Mouse (Mus musculus) cortical plate, adult 2 months (tissue): ENCODE results near the gene Gdf7. TPM values are rescaled to one million over a fixed set of nuclear protein-coding genes. Genes with fewer than 3 reads are reported as not detected.
A peak's percentile ranks its signal among the peaks of the same experiment; 100 is the strongest.

Experiments
- H3K27ac ChIP-seq: fragments of 200-500 bp; 2 replicates; pipeline ENCODE4 v1.5.1; 2012; ENCODE audit warnings: low read length, control low read depth, inconsistent platforms; ENCODE audit not compliant: insufficient read depth
- H3K4me1 ChIP-seq: fragments of 200-500 bp; 2 replicates; pipeline ENCODE4 v1.6.1; 2011; ENCODE audit warnings: low read length; ENCODE audit not compliant: control insufficient read depth, insufficient read depth
- H3K4me3 ChIP-seq: fragments of 200-500 bp; 2 replicates; pipeline ENCODE4 v1.5.1; 2011; ENCODE audit warnings: mild to moderate bottlenecking, low read length, control low read depth; ENCODE audit not compliant: insufficient read depth
- CTCF ChIP-seq: fragments of 200-500 bp; IDR thresholded peaks from 2 replicates; pipeline ENCODE4 v1.5.1; 2011; ENCODE audit warnings: mild to moderate bottlenecking, control low read depth, low read length; ENCODE audit not compliant: insufficient read depth; ENCODE audit errors: extremely low read depth
- POLR2A ChIP-seq: fragments of 200-500 bp; IDR thresholded peaks from 2 replicates; pipeline ENCODE4 v1.6.1; 2011; ENCODE audit warnings: mild to moderate bottlenecking, low read length, control low read depth; ENCODE audit not compliant: insufficient read depth; ENCODE audit errors: extremely low read depth
- polyA plus RNA-seq: library from polyadenylated mRNA; depleted of rRNA; stranded (reverse); fragments of >200 nt; gene quantifications from 2 replicates; pipeline ENCODE4 v1.2.3, GENCODE M21; 2012

The Gdf7 gene
- polyA plus RNA-seq, 1 experiment = 0.06 TPM

DNA sequence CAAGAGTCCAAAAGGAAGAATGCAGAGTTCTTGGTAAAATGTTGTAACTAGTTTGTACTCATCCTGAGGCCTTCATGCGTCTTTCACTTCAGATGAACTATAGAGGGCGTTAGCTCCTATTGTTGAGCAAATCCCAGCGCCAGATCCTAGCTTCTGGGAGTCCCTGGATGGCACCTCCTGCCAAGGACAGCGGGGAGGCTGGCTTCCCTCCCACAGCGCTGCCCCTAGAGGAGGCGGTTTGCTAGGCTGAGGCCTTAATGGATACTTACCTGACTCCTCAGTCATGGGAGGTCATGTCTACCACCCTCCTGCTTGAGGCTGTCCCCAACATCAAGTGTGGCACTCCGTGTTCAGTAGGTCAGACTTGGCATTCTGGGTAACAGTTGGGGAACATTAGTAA lies 27.5 kb upstream of the Gdf7 start:
- TF ChIP-seq POLR2A = no peak
- no peak for TF ChIP-seq CTCF
- peaks cover 5% of the 10 kb centered on the region for H3K4me1 ChIP-seq
- H3K27ac ChIP-seq = no peak overlapping the region
- no peak overlapping the region for H3K4me3 ChIP-seq

DNA sequence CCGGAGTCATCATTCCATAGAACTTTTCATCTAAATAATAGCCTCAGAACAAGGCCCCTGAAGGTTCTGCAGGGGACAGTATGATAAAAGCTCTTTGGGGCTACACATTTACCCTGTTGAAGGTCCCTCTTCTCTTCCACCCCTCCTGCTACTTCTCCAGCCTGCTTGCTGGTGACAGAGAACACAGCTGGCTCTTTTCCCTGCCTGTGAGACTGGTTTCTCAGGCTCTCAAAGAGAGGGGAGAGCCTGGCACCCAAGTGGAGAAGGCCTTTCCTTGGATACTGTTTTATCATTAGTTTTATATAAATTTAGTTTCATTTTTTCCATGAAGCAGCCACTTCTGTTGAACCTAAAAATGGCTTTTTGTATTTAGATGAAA lies 25.9 kb upstream of the Gdf7 start:
- Histone ChIP-seq H3K4me1 (peaks cover 3% of the 10 kb centered on the region), H3K27ac (peak overlapping the region; percentile 54), H3K4me3 (no peak overlapping the region)
- TF ChIP-seq CTCF = no peak
- no peak for TF ChIP-seq POLR2A

DNA sequence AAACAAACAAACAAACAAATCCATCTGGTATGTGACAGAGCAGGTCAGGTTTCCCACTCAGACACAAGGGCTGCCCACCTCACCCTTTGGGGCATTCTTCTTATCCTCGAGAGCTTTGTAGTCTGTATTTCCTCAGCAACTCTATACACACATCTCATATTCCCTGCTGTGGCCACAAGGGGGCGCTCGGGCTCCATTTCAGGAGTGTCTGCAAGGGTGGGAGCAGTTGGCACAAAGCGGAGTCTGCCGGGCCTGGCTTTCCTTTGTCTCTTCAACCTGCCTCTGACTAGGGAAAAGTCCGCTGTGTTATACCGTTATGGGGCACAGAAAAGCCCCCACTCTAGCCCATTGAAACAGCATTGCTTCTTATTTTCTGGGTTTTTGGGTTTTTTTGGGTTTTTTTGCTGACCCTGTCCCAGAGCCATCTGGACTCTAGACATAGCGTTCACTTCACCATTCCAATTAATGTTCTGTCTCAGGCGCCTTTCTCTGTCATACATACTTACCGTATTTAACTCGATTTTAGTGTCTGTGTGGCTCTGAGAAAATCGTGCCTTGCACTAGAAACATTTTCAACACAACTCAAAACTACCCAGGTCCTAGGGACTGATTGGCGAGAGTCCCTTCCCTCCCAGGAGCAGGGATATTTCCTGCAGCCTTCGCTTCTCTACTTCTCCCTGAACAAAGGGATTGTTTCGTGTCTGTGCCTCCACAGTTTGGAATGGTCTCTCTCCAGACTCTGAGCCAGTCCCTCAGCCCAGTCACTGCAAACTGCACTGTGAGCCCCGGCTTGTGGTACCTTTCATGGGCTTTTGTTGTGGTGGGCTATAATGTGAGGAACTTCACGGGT lies 25.3 kb upstream of the Gdf7 start:
- Histone ChIP-seq H3K4me1 (peaks cover 1% of the 10 kb centered on the region), H3K27ac (peak overlapping the region; percentile 62), H3K4me3 (no peak overlapping the region)
- TF ChIP-seq CTCF (peak; percentile 82), POLR2A (no peak)

DNA sequence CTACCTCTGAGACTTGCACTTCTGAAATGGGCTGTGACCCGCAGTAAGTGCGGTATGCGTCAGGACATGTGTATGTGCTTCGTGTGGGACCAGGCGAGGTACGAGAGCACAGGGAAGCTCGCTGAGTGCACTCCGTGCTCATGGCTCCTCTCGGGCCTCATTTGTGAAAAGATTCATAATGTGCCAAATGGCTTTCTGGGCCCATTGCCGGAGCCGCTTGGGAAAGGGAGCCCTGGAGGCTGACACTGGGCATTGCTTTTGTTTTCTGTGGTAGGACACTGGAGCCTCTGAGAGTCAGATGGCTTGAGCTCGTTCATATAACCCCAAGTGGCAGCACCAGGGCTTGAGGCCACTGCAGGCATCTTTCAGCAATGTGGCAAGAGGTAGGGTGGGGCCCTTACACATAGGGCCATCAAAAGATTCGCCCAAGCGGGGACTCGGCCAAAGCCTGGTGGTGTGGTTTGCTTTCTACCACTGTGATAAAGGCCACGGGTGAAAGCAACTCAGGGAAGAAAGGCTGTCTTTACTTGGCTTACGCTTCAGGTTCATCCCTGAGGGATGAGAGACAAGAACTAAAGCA lies 24.3 kb upstream of the Gdf7 start:
- TF ChIP-seq CTCF (no peak), POLR2A (0 out of 2 replicates have a peak, but pooled peaks have one; percentile 4)
- Histone ChIP-seq H3K27ac (peak overlapping the region; percentile 73), H3K4me3 (no peak overlapping the region), H3K4me1 (0 out of 2 replicates have a peak, but pooled peaks cover 1% of the 10 kb centered on the region)

DNA sequence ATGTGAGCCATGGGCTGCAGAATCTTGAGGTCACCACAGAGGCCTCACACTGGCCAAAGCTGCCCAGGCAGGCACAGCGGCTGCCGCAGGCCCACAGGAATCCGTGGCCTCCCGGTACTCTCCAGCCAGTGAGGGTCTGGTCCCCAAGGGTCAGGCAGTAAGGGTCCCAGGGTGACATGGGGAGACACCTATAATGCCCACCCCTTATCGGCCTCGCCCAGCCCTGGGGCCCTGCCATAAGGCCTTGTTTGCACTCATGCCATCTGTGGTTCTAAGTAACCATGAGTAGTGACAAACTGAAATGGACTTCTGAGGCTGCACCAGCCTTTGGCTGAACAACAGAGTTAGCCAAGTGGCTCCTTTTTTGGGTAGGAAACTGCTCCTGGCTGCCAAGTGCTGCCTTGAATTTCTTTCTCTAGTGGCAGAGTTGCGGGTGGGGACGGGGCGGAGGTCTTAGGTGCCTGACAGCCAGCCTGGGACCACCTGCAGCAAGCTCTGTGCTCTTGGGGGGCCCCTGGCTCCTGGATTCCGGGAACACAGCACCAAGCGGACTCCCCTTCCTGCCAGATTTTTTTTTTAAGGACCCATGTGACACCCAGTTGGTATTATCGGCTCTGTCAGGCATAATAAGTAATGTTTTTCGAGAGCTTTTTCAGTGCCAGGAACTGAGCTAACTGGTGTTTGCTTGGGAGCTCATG lies 23.6 kb upstream of the Gdf7 start:
- H3K4me1 ChIP-seq = 0 out of 2 replicates have a peak, but pooled peaks cover 1% of the 10 kb centered on the region
- peak overlapping the region; percentile 73 for H3K27ac ChIP-seq
- no peak overlapping the region for H3K4me3 ChIP-seq
- TF ChIP-seq POLR2A (no peak), CTCF (no peak)

DNA sequence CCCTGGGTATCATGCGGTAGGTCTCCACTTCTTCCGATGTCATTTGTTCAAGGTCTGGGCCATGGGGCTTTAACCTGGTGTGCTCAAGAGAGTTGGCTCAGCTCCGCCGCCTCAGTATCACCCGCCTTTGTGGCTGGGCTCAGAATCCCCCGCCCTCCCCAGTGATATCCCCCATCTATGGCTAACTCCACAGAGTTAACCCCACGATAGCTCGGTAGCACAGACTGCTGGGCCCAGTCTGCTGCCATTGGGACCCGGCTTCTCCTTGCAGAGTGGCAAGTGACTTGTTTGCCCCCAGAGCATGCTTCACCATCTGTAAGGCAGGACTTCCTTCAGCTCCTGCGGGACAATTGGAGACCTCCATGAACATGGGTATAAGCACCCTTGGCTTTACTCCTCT lies 22.3 kb upstream of the Gdf7 start:
- Histone ChIP-seq H3K27ac (no peak overlapping the region), H3K4me3 (no peak overlapping the region), H3K4me1 (0 out of 2 replicates have a peak, but pooled peaks cover 1% of the 10 kb centered on the region)
- TF ChIP-seq POLR2A (no peak), CTCF (no peak)

DNA sequence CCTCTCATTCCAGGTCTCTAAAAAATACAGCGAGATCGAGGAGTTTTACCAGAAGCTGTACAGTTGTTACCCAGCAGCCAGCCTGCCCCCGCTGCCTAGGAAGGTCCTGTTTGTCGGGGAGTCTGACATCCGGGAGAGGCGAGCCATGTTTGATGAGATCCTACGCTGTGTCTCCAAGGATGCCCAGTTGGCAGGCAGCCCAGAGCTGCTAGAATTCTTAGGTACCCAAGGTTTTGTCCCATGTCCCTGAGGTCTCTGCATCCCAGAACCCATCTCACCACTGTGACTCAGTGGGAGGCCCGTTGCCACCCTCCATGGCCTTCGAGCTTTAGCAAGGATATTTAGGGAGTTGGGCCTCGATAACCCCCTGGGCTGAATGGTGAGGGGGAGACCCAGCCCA lies 19.8 kb upstream of the Gdf7 start:
- Histone ChIP-seq H3K4me3 (no peak overlapping the region), H3K4me1 (no peaks in the 10 kb centered on the region), H3K27ac (no peak overlapping the region)
- TF ChIP-seq CTCF = no peak
- TF ChIP-seq POLR2A = no peak

DNA sequence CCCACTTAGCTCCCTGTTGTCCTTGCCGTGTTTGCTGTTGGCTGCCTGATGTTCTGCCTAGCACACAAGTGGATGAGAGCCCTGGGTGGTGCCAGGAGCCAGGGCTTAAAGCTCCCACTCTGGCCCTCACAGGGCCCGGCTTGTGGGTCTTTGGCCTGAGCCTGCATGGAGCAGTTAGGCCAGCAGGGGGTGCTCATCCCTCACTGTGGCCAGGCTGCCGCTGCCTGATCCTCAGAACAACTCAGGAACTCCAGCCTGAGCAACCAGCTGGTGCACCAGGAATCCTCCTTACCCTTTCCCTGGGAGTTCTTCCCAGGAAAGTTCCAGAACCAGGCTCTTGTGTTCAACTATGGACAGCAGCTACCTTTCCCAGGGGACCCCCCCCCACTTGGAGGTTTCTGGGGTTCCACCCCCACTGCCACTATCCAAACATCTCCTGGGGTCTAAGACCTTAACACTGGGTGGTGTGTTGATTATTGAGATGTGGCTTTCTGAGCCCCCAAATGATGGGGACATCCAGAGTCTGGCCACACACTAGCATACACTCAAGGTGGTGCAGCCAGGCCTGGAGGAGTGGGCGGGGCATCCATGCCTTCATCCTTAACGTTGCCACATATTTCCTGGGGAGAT lies 18.4 kb upstream of the Gdf7 start:
- TF ChIP-seq CTCF = peak; percentile 85
- no peak for TF ChIP-seq POLR2A
- no peak overlapping the region for H3K27ac ChIP-seq
- no peaks in the 10 kb centered on the region for H3K4me1 ChIP-seq
- H3K4me3 ChIP-seq = no peak overlapping the region

DNA sequence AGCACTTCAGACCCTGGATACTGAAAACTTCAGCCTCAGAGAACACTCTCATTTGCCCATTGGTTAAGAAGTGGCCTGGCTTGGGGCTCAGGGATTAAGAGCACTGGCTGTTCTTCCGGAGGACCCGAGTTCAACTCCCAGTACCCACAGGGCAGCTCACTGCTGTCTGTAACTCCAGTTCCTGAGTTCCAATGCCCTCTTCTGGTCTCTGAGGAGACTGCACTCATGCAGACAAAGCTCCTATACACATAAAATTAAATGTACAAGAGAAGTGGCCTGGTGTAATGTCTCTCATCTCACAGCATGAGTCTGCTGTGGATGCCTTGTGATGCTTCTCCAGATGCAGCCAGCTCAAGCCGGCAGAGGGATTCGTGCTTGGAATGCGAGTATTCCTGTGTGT lies 14.8 kb upstream of the Gdf7 start:
- no peak overlapping the region for H3K27ac ChIP-seq
- H3K4me1 ChIP-seq = peaks cover 6% of the 10 kb centered on the region
- H3K4me3 ChIP-seq = no peak overlapping the region
- no peak for TF ChIP-seq POLR2A
- TF ChIP-seq CTCF = 0 out of 2 replicates have a peak, but pooled peaks have one; percentile 3

DNA sequence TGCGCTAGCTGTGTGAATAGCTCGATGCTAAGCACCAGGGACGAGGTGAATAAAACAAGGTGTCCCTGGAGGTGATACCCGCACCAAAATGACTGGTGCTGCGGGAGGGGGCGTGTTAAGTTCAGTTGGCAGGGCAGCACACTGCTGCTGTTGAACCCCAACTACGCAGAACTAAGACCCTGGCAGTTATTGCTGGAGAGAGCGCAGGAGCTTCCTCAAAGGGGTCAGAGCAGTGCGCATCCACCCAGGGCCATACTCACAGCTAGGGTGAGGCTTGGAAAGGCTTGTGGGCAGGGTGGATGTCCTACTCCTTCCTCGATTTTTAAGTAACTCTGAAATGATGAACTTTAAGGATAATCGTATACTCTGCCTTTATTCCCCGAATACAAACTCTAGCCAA lies 12.0 kb upstream of the Gdf7 start:
- no peak overlapping the region for H3K27ac ChIP-seq
- peaks cover 6% of the 10 kb centered on the region for H3K4me1 ChIP-seq
- peak overlapping the region; percentile 95 for H3K4me3 ChIP-seq
- TF ChIP-seq CTCF = no peak
- TF ChIP-seq POLR2A = no peak
